Mouse (Mus musculus) CH12F3 (cell line): ENCODE measurements around the gene Wdr95.

ENCODE experiments used
- in situ Hi-C: fragments of 300-500 bp; cut with MboI; formaldehyde crosslinking; loops from 2 replicates; pipeline ENCODE4 v1.14.3; 2020; ENCODE audit warnings: low sequenced_read_pairs

Gene Wdr95

DNA sequence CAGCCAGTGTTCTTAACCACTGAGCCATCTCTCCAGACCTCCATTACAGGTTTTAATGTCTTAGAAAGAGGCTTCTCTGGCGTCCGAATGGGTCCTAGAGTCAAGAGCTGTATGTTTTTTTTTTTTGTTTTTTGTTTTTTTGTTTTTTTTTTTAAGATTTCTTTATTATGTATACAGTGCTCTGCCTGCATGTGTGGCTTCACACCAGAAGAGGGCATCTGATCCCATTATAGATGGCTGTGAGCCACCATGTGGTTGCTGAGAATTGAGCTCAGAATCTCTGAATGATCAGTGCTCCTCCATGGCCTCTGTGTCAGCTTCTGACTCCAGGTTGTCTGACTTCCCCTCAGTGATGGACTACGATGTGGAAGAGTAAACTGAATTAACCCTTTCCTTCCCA, 129.5 kb downstream of the Wdr95 start:
- in situ Hi-C loops = no loop called here

DNA sequence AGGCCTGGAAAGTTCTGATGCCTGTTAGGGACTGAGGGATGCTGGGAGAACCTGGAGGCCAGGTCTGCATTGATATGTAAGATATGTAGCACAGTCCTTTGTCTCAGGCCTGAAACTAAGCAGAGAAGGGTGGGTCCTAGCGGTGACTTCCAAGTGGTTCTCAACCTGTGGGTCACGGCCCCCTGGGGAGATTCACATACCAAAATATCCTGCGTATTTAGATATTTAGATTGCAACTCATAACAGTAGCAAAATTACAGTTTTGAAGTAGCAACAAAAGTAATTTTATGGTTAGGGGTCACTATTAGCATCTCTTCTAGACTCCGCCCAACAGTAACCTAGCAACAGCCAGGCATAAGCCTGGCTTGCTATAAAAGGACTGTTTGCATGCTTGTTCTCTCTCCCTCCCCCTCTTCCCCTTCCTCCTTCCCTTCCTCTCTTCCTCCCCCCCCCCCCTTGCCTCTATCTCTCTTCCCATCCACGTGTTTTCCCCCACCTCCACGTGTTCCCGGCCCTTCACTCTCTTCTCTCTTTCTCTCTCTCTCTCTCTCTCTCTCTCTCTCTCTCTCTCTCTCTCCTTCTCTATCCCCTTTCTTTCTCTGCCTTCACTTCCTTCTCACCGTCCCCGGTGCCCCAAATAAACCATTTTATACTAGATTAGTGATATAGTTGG, 130.4 kb downstream of the Wdr95 start:
- in situ Hi-C loops = no loop called here

- in situ Hi-C loops = no loop called here
Observed at GRCm38 (mm10) chr5:149659414-149659780, 130.9 kb downstream of the Wdr95 start.

GRCm38 (mm10) chr5:149661428-149661827, 132.9 kb downstream of the Wdr95 start:
- in situ Hi-C loops = no loop called here
